Mouse (Mus musculus): ENCODE measurements at regions not wholly inside any gene's neighbourhood (a gene's known extent, or its start where the extent isn't known, plus 50 kb on each side); places are given as distances from the start of the nearest gene placed in this dataset.
A peak's percentile ranks its signal among the peaks of the same experiment; 100 is the strongest.
"Not testable (repeated sequence)": the region's sequence is repeated elsewhere in the genome, so short reads cannot be mapped to it uniquely, and the experiment has no call there.

- H3K4me1 ChIP-seq (ENCODE audit: control insufficient read depth, insufficient read depth, low read length), result no peaks in the 10 kb centered on the region
- H3K4me2 ChIP-seq (ENCODE audit: low read depth, low read length), result no peak overlapping the region
- 78% methylated on average over 2 of the region's 2 CpGs for WGBS
- no peak overlapping the region for H3K9ac ChIP-seq (ENCODE audit: low read depth, low read length)
- no peaks in the 10 kb centered on the region for H3K27me3 ChIP-seq (replicated peaks; ENCODE audit: control insufficient read depth, insufficient read depth, low read length)
- H3K36me3 ChIP-seq (ENCODE audit: control insufficient read depth, insufficient read depth, low read length), result no peaks in the 10 kb centered on the region
- no peak overlapping the region for H3K4me3 ChIP-seq (ENCODE audit: low read length)
- no peak overlapping the region for H3K27ac ChIP-seq (ENCODE audit: low read length)
- no peak for ATAC-seq
- H3K9me3 ChIP-seq (ENCODE audit: control insufficient read depth, low read length), result no peaks in the 10 kb centered on the region
These were observed 161.5 kb upstream of the Gm9972 start for GRCm38 (mm10) chr11:42874056-42874455.

DNA sequence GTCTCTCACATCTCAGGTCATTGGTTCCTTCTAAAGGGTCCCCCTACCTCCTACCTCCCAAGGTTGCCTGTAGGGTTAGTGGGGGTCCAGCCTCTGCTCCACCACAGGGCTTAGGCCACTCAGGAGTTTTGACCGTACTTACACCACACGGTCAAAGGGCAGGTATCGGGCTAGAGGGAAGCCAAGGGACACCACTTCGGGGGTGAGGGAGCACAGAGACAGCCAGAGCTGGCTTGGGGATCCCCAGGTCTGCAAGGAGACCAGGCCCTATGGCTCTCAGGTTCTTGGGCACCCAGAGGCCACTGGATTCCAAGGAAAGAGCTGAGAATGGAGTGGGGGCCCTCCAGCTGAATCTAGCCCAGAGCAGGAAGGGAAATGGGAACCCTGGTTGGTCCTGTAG, 135.5 kb upstream of the Gm9972 start:
- Histone ChIP-seq H3K36me3 (ENCODE audit: control insufficient read depth, insufficient read depth, low read length) (no peaks in the 10 kb centered on the region), H3K9ac (ENCODE audit: low read depth, low read length) (no peak overlapping the region), H3K27ac (ENCODE audit: low read length) (no peak overlapping the region), H3K4me1 (ENCODE audit: control insufficient read depth, insufficient read depth, low read length) (no peaks in the 10 kb centered on the region), H3K27me3 (replicated peaks; ENCODE audit: control insufficient read depth, insufficient read depth, low read length) (no peaks in the 10 kb centered on the region), H3K4me3 (ENCODE audit: low read length) (no peak overlapping the region), H3K4me2 (ENCODE audit: low read depth, low read length) (no peak overlapping the region), H3K9me3 (ENCODE audit: control insufficient read depth, low read length) (no peaks in the 10 kb centered on the region)
- ATAC-seq, result no peak
- 90% methylated on average over 4 of the region's 4 CpGs for WGBS

DNA sequence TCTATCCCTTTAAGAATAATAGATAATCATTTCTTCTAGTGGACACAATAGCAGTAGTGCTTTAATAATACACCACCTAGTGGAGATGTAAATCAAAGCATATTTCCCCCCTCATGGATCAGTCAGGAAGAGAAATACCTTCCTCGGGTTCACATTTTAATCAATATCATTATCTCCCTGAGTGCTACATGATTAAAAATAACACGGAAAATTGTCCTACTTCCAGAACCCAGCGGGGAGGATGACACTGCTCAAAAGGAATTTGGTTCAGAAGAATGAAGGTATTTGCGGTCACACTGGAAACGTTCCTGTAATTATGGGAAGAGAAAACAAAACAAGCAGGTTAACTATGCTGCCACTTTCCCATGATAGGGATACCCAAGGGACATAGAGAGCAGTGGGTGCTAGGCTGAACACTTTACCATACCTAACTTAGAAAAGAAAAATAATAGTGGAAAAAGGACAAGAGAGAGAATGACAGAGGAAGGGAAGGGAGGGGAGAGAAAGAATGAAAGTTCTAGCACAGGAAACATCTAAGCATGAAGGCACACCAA, 132.0 kb upstream of the Gm9972 start:
- H3K9ac ChIP-seq (ENCODE audit: low read depth, low read length), result no peak overlapping the region
- 79% methylated on average over 5 of the region's 5 CpGs for WGBS
- no peak overlapping the region for H3K4me2 ChIP-seq (ENCODE audit: low read depth, low read length)
- H3K36me3 ChIP-seq (ENCODE audit: control insufficient read depth, insufficient read depth, low read length), result no peaks in the 10 kb centered on the region
- H3K4me1 ChIP-seq (ENCODE audit: control insufficient read depth, insufficient read depth, low read length), result no peaks in the 10 kb centered on the region
- ATAC-seq, result no peak
- no peak overlapping the region for H3K4me3 ChIP-seq (ENCODE audit: low read length)
- H3K27me3 ChIP-seq (replicated peaks; ENCODE audit: control insufficient read depth, insufficient read depth, low read length), result no peaks in the 10 kb centered on the region
- no peaks in the 10 kb centered on the region for H3K9me3 ChIP-seq (ENCODE audit: control insufficient read depth, low read length)
- H3K27ac ChIP-seq (ENCODE audit: low read length), result no peak overlapping the region

GRCm38 (mm10) chr11:42905561-42905960, 130.0 kb upstream of the Gm9972 start:
- Histone ChIP-seq H3K9me3 (ENCODE audit: control insufficient read depth, low read length) (no peaks in the 10 kb centered on the region), H3K9ac (ENCODE audit: low read depth, low read length) (no peak overlapping the region), H3K4me1 (ENCODE audit: control insufficient read depth, insufficient read depth, low read length) (no peaks in the 10 kb centered on the region), H3K36me3 (ENCODE audit: control insufficient read depth, insufficient read depth, low read length) (no peaks in the 10 kb centered on the region), H3K27ac (ENCODE audit: low read length) (no peak overlapping the region), H3K4me2 (ENCODE audit: low read depth, low read length) (no peak overlapping the region), H3K27me3 (replicated peaks; ENCODE audit: control insufficient read depth, insufficient read depth, low read length) (no peaks in the 10 kb centered on the region), H3K4me3 (ENCODE audit: low read length) (no peak overlapping the region)
- 93% methylated on average over 2 of the region's 2 CpGs for WGBS
- no peak for ATAC-seq

GRCm38 (mm10) chr11:42906020-42906419, 129.5 kb upstream of the Gm9972 start:
- H3K27me3 ChIP-seq (replicated peaks; ENCODE audit: control insufficient read depth, insufficient read depth, low read length), result no peaks in the 10 kb centered on the region
- 87% methylated on average over 3 of the region's 3 CpGs for WGBS
- H3K9me3 ChIP-seq (ENCODE audit: control insufficient read depth, low read length), result no peaks in the 10 kb centered on the region
- no peak overlapping the region for H3K4me2 ChIP-seq (ENCODE audit: low read depth, low read length)
- no peak overlapping the region for H3K4me3 ChIP-seq (ENCODE audit: low read length)
- no peak overlapping the region for H3K9ac ChIP-seq (ENCODE audit: low read depth, low read length)
- no peak for ATAC-seq
- no peaks in the 10 kb centered on the region for H3K4me1 ChIP-seq (ENCODE audit: control insufficient read depth, insufficient read depth, low read length)
- no peak overlapping the region for H3K27ac ChIP-seq (ENCODE audit: low read length)
- no peaks in the 10 kb centered on the region for H3K36me3 ChIP-seq (ENCODE audit: control insufficient read depth, insufficient read depth, low read length)

DNA sequence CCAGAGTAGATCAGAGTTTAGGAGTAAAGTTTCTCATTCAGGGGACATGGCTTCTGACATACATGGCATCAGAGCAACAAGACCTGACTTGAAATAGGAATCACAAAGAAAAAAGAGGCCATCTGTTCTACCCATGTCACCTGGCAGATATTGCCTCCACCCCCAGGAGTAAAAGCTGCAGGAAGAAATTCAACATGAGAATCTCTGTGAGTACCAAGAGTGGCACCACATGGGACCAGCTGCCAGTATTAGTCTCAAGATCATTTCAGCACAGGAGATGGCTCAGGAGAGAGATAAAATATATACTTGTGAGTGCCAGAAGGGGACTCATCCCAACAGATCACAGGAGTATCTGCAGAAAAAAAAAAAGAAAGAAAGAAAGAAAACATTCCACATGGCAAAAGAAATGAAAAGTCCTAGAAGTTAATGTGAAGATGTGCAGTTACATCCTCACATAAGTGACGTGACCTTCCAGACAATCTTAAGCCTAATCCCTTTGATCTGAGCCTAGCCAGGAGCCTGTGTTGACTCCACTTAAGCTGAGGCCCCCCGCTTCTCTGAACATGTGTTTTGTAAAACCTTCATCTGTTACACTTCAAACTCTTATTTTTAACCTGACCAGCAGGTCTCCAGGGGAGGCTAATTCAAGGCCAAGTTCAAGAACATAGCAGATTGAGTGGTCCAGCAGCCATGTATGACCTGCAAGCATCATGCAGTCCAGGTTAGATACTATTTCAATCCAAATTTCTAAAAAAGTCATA, 118.9 kb upstream of the Gm9972 start:
- ATAC-seq, result no peak
- WGBS, result 53% methylated on average over 2 of the region's 2 CpGs

GRCm38 (mm10) chr11:42919221-42919620, 116.3 kb upstream of the Gm9972 start:
- ATAC-seq, result no peak
- Histone ChIP-seq H3K4me3 (ENCODE audit: low read length) (no peak overlapping the region), H3K27ac (ENCODE audit: low read length) (no peak overlapping the region), H3K4me2 (ENCODE audit: low read depth, low read length) (no peak overlapping the region), H3K36me3 (ENCODE audit: control insufficient read depth, insufficient read depth, low read length) (no peaks in the 10 kb centered on the region), H3K4me1 (ENCODE audit: control insufficient read depth, insufficient read depth, low read length) (no peaks in the 10 kb centered on the region), H3K9ac (ENCODE audit: low read depth, low read length) (no peak overlapping the region), H3K27me3 (replicated peaks; ENCODE audit: control insufficient read depth, insufficient read depth, low read length) (no peaks in the 10 kb centered on the region), H3K9me3 (ENCODE audit: control insufficient read depth, low read length) (no peaks in the 10 kb centered on the region)
- WGBS, result 93% methylated on average over 1 of the region's 1 CpGs

More for the DNA sequence above, 118.9 kb upstream of the Gm9972 start:
- Histone ChIP-seq H3K27ac (ENCODE audit: low read length) (no peak overlapping the region), H3K9ac (ENCODE audit: low read depth, low read length) (no peak overlapping the region), H3K27me3 (replicated peaks; ENCODE audit: control insufficient read depth, insufficient read depth, low read length) (no peaks in the 10 kb centered on the region), H3K4me1 (ENCODE audit: control insufficient read depth, insufficient read depth, low read length) (no peaks in the 10 kb centered on the region), H3K9me3 (ENCODE audit: control insufficient read depth, low read length) (no peaks in the 10 kb centered on the region), H3K36me3 (ENCODE audit: control insufficient read depth, insufficient read depth, low read length) (no peaks in the 10 kb centered on the region), H3K4me2 (ENCODE audit: low read depth, low read length) (no peak overlapping the region), H3K4me3 (ENCODE audit: low read length) (no peak overlapping the region)

DNA sequence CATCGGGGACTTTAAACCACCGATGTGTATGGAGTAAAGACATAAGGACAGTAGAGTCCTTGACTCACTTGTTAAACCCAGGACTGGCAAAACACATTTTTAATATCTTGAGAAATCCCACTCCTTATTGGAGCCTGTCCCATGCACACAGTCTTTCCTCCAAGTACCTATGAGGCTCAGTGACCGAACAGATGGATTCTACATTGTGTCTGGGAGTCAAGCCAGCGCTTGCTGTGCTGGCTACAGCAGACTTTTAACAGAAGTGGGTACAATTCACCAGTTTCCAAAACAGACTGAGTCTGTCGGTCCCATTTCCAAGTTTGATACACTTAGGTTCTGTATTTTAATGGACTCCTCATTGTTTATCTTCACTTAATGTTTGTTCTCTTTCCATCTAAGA, 108.4 kb upstream of the Gm9972 start:
- Histone ChIP-seq H3K4me1 (ENCODE audit: control insufficient read depth, insufficient read depth, low read length) (no peaks in the 10 kb centered on the region), H3K4me2 (ENCODE audit: low read depth, low read length) (no peak overlapping the region), H3K9me3 (ENCODE audit: control insufficient read depth, low read length) (no peaks in the 10 kb centered on the region), H3K27me3 (replicated peaks; ENCODE audit: control insufficient read depth, insufficient read depth, low read length) (no peaks in the 10 kb centered on the region), H3K36me3 (ENCODE audit: control insufficient read depth, insufficient read depth, low read length) (no peaks in the 10 kb centered on the region), H3K27ac (ENCODE audit: low read length) (no peak overlapping the region), H3K4me3 (ENCODE audit: low read length) (no peak overlapping the region), H3K9ac (ENCODE audit: low read depth, low read length) (no peak overlapping the region)
- no peak for ATAC-seq
- WGBS, result 73% methylated on average over 5 of the region's 5 CpGs

DNA sequence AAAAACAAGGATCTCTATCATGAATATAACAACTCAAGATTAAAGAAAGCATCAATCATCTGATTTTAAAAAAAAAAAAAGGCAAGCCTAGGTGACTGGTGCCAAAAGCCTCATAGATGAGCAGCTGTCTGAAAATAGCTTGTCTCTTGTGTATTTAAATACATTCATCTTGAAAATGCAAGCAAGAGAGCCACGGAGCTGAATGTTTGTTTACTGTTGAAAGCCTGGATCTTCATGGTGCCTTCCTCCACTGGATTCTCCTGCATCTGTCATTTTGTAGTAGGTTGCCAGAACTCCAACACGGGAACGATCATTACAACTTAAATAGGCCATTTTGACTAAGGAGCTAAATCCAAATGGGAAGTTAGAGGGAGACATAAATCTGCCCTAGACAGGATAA, 106.6 kb upstream of the Gm9972 start:
- no peak overlapping the region for H3K4me3 ChIP-seq (ENCODE audit: low read length)
- H3K9me3 ChIP-seq (ENCODE audit: control insufficient read depth, low read length), result no peaks in the 10 kb centered on the region
- H3K27ac ChIP-seq (ENCODE audit: low read length), result no peak overlapping the region
- H3K27me3 ChIP-seq (replicated peaks; ENCODE audit: control insufficient read depth, insufficient read depth, low read length), result no peaks in the 10 kb centered on the region
- H3K36me3 ChIP-seq (ENCODE audit: control insufficient read depth, insufficient read depth, low read length), result no peaks in the 10 kb centered on the region
- H3K9ac ChIP-seq (ENCODE audit: low read depth, low read length), result no peak overlapping the region
- H3K4me1 ChIP-seq (ENCODE audit: control insufficient read depth, insufficient read depth, low read length), result no peaks in the 10 kb centered on the region
- WGBS, result 55% methylated on average over 3 of the region's 3 CpGs
- H3K4me2 ChIP-seq (ENCODE audit: low read depth, low read length), result no peak overlapping the region
- ATAC-seq, result no peak

DNA sequence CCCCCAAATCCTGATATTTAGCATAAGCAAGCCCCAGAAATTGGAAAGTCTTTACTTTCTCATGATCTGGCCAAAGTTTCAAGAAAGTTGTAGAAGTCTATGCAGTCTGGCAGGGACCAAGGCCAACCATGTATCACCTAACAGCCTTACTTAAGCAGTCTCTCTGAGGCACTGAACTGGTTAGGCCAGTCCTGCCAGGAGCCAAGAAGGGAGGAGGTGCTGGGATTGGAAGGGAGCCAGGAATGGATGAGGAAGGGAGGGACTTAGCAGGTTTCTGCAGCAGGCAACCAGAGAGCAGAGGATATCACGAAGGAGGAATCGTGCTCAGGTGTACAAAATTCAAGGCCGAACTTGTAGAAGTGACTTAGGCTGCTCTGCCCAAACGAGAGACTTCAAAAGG, 96.3 kb upstream of the Gm9972 start:
- not testable (repeated sequence) for H3K9me3 ChIP-seq (ENCODE audit: control insufficient read depth, low read length); H3K4me2 ChIP-seq (ENCODE audit: low read depth, low read length); H3K4me1 ChIP-seq (ENCODE audit: control insufficient read depth, insufficient read depth, low read length); H3K36me3 ChIP-seq (ENCODE audit: control insufficient read depth, insufficient read depth, low read length); H3K9ac ChIP-seq (ENCODE audit: low read depth, low read length); H3K4me3 ChIP-seq (ENCODE audit: low read length); H3K27ac ChIP-seq (ENCODE audit: low read length); H3K27me3 ChIP-seq (replicated peaks; ENCODE audit: control insufficient read depth, insufficient read depth, low read length)
- WGBS, result 43% methylated on average over 4 of the region's 4 CpGs
- peak; percentile 97 for ATAC-seq
